Mouse (Mus musculus) CH12.LX (cell line): ENCODE measurements at regions not wholly inside any gene's neighbourhood (a gene's known extent, or its start where the extent isn't known, plus 50 kb on each side); places are given as distances from the start of the nearest gene placed in this dataset.

Experiments used
- DNase-seq: peaks from one replicate; pipeline ENCODE4 v3.0.0-alpha.2; 2013; ENCODE audit errors: extremely low read depth
- H3K27ac ChIP-seq: 2 replicates; pipeline ENCODE4 v1.5.1; 2012; ENCODE audit warnings: low read depth, mild to moderate bottlenecking, control low read depth, moderate library complexity; ENCODE audit not compliant: insufficient read depth
- H3K27me3 ChIP-seq: replicated peaks from 2 replicates; pipeline ENCODE3; 2012; ENCODE audit warnings: inconsistent platforms
- H3K36me3 ChIP-seq, 2 experiments: replicated peaks in 1 of 2; 2 replicates each; pipeline versions ENCODE3 to v1.6.1; 2012; ENCODE audit warnings: inconsistent platforms in 1 of 2, low read length in 1 of 2, mild to moderate bottlenecking in 1 of 2, mixed read lengths in 1 of 2, moderate library complexity in 1 of 2; ENCODE audit not compliant: control insufficient read depth in 1 of 2, insufficient read depth in 1 of 2
- H3K4me1 ChIP-seq, 2 experiments: 2 replicates each; pipeline ENCODE4 v1.6.1; 2012; ENCODE audit warnings: inconsistent platforms in 1 of 2, moderate library complexity in 1 of 2; ENCODE audit not compliant: insufficient read depth in 2 of 2, control insufficient read depth in 1 of 2
- H3K4me2 ChIP-seq: 2 replicates; pipeline ENCODE4 v1.6.1; 2012; ENCODE audit warnings: low read depth, mild to moderate bottlenecking, control low read depth; ENCODE audit not compliant: poor library complexity, insufficient read depth, severe bottlenecking
- H3K4me3 ChIP-seq, 3 experiments: fragments of 150-350 bp in 1 of 3; sonication (generic) in 1 of 3; replicated peaks in 1 of 3; 2 replicates each; pipeline versions ENCODE3 to v1.5.1; 2011 to 2012; ENCODE audit warnings: low read depth in 2 of 3, low read length in 2 of 3, mild to moderate bottlenecking in 2 of 3, moderate library complexity in 2 of 3, control low read depth in 1 of 3, improper control_type of control experiment in 1 of 3, inconsistent platforms in 1 of 3, mixed read lengths in 1 of 3; ENCODE audit not compliant: poor library complexity in 1 of 3
- H3K79me2 ChIP-seq: replicated peaks from 2 replicates; pipeline ENCODE4 v1.6.1; 2012; ENCODE audit warnings: mild to moderate bottlenecking, moderate library complexity; ENCODE audit not compliant: control insufficient read depth, poor library complexity, insufficient read depth, severe bottlenecking; ENCODE audit errors: extremely low read depth
- H3K9ac ChIP-seq: 2 replicates; pipeline ENCODE4 v1.6.1; 2012; ENCODE audit warnings: low read depth, mild to moderate bottlenecking, control low read depth, moderate library complexity; ENCODE audit not compliant: insufficient read depth
- H3K9me3 ChIP-seq: replicated peaks from 2 replicates; pipeline ENCODE3; 2012; ENCODE audit warnings: low read length, inconsistent platforms, mixed read lengths
- CHD1 ChIP-seq: IDR thresholded peaks from 2 replicates; pipeline ENCODE4 v1.6.1; 2012; ENCODE audit warnings: low read depth, low read length, improper control_type of control experiment, inconsistent platforms
- CHD2 ChIP-seq: IDR thresholded peaks from 2 replicates; pipeline ENCODE4 v1.6.1; 2011; ENCODE audit warnings: low read length, improper control_type of control experiment
- CTCF ChIP-seq, 2 experiments: IDR thresholded peaks in 1 of 2; conservative IDR thresholded peaks in 1 of 2; 2 replicates each; pipeline ENCODE4 v1.5.1; 2011 to 2012; ENCODE audit warnings: low read depth in 2 of 2, low read length in 2 of 2, improper control_type of control experiment in 1 of 2, inconsistent platforms in 1 of 2, mild to moderate bottlenecking in 1 of 2, moderate library complexity in 1 of 2
- EP300 ChIP-seq: IDR thresholded peaks from 2 replicates; pipeline ENCODE4 v1.6.1; 2011; ENCODE audit warnings: low read length, improper control_type of control experiment
- ETS1 ChIP-seq: conservative IDR thresholded peaks from 2 replicates; pipeline ENCODE4 v1.6.1; 2012; ENCODE audit warnings: low read depth, mild to moderate bottlenecking, inconsistent platforms, low read length, improper control_type of control experiment, moderate library complexity
- GABPA ChIP-seq: IDR thresholded peaks from 2 replicates; pipeline ENCODE4 v1.6.1; 2012; ENCODE audit warnings: low read depth, low read length, improper control_type of control experiment, inconsistent platforms; ENCODE audit not compliant: insufficient replicate concordance
- HCFC1 ChIP-seq: IDR thresholded peaks from 2 replicates; pipeline ENCODE4 v1.6.1; 2012; ENCODE audit warnings: low read depth, mild to moderate bottlenecking, inconsistent platforms, low read length, improper control_type of control experiment
- JUND ChIP-seq: conservative IDR thresholded peaks from 2 replicates; pipeline ENCODE4 v1.6.1; 2011; ENCODE audit warnings: low read depth, low read length, improper control_type of control experiment
- MAX ChIP-seq: IDR thresholded peaks from 2 replicates; pipeline ENCODE4 v1.6.1; 2011; ENCODE audit warnings: low read length, improper control_type of control experiment
- MYC ChIP-seq: IDR thresholded peaks from 2 replicates; pipeline ENCODE4 v1.6.1; 2011; ENCODE audit warnings: low read depth, mild to moderate bottlenecking, improper control_type of control experiment, low read length
- NELFE ChIP-seq: IDR thresholded peaks from 2 replicates; pipeline ENCODE4 v1.6.1; 2011; ENCODE audit warnings: low read depth, low read length, improper control_type of control experiment
- NRF1 ChIP-seq: IDR thresholded peaks from 2 replicates; pipeline ENCODE4 v1.6.1; 2014; ENCODE audit warnings: low read depth, mild to moderate bottlenecking, inconsistent platforms, low read length, improper control_type of control experiment, moderate library complexity
- PAX5 ChIP-seq: IDR thresholded peaks from 2 replicates; pipeline ENCODE4 v1.6.1; 2012; ENCODE audit warnings: low read length, inconsistent platforms, mixed read lengths
- POLR2A ChIP-seq: IDR thresholded peaks from 2 replicates; pipeline ENCODE4 v1.6.1; 2011; ENCODE audit warnings: low read depth, mild to moderate bottlenecking, improper control_type of control experiment, low read length
- RAD21 ChIP-seq: IDR thresholded peaks from 2 replicates; pipeline ENCODE4 v1.6.1; 2011; ENCODE audit warnings: low read depth, mild to moderate bottlenecking, low read length, improper control_type of control experiment, moderate library complexity
- RCOR1 ChIP-seq: conservative IDR thresholded peaks from 2 replicates; pipeline ENCODE4 v1.6.1; 2012; ENCODE audit warnings: low read depth, mild to moderate bottlenecking, inconsistent platforms, low read length, improper control_type of control experiment
- SMC3 ChIP-seq: IDR thresholded peaks from 2 replicates; pipeline ENCODE4 v1.6.1; 2011; ENCODE audit warnings: low read depth, low read length, improper control_type of control experiment
- TCF12 ChIP-seq: IDR thresholded peaks from 2 replicates; pipeline ENCODE4 v1.6.1; 2014; ENCODE audit warnings: low read depth, mild to moderate bottlenecking, inconsistent platforms, low read length, improper control_type of control experiment
- UBTF ChIP-seq: IDR thresholded peaks from 2 replicates; pipeline ENCODE4 v1.6.1; 2012; ENCODE audit warnings: low read depth, mild to moderate bottlenecking, inconsistent platforms, low read length, improper control_type of control experiment, moderate library complexity
- USF1 ChIP-seq: IDR thresholded peaks from 2 replicates; pipeline ENCODE4 v1.6.1; 2014; ENCODE audit warnings: low read depth, mild to moderate bottlenecking, inconsistent platforms, low read length, improper control_type of control experiment
- USF2 ChIP-seq: conservative IDR thresholded peaks from 2 replicates; pipeline ENCODE4 v1.6.1; 2011; ENCODE audit warnings: low read depth, low read length, improper control_type of control experiment
- ZNF384 ChIP-seq: IDR thresholded peaks from 2 replicates; pipeline ENCODE4 v1.6.1; 2012; ENCODE audit warnings: low read depth, low read length, improper control_type of control experiment, inconsistent platforms
- dilution Hi-C: fragments of 300-500 bp; cut with MboI; formaldehyde crosslinking; loops from 2 replicates; pipeline ENCODE4 v1.14.3; 2020; ENCODE audit warnings: low sequenced_read_pairs; ENCODE audit not compliant: extremely low pct_unique_long_range_greater_than_20kb, extremely low pct_ligation_motif_present
- in situ Hi-C: fragments of 300-500 bp; cut with MboI; formaldehyde crosslinking; loops from 3 replicates; pipeline ENCODE4 v1.14.3; 2019; ENCODE audit warnings: low sequenced_read_pairs, low pct_ligation_motif_present, low pct_unique_long_range_greater_than_20kb, mixed read lengths

DNA sequence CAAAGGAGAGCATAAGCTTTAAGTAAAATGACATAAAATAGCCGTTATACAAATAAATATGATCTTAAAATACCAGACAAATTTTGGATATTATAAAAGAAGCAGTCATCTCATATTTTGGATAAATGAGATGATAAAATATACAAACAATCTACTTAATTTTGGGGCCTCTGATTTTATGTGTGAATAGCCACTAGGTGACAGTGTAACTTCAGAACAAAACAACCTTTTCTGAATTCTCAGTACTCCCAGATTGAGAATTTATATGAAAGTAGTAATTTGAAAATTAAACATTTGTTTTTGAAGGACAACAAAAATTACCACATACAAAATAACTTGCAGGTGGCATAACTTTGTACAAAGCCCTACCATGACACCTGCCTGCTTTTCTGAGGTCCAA lies 216.8 kb downstream of the Cox7c start:
- no peaks in the 10 kb centered on the region for H3K79me2 ChIP-seq
- no peaks in the 10 kb centered on the region for H3K27me3 ChIP-seq
- DNase-seq = no peak
- H3K36me3 ChIP-seq = no peaks in the 10 kb centered on the region
- no peak overlapping the region for H3K4me2 ChIP-seq
- in situ Hi-C loops (no loop called here), dilution Hi-C loops (no loop called here)
- no peaks in the 10 kb centered on the region for H3K9me3 ChIP-seq
- TF ChIP-seq SMC3 (peak; percentile 44), CHD2 (no peak), RCOR1 (no peak), CHD1 (no peak), CTCF (conservative IDR thresholded peaks at IDR 0.05 in 1 of 2, IDR thresholded peaks at IDR 0.05 in 1 of 2; ENCODE audit: low read depth in 2 of 2, low read length in 2 of 2) (peak in 1 of 2 experiments; percentile 53; a peak in 2 of 4 replicates), USF1 (no peak), RAD21 (peak; percentile 68), UBTF (no peak), PAX5 (no peak), ETS1 (no peak), EP300 (no peak), MAX (no peak), ZNF384 (no peak), NELFE (no peak), GABPA (no peak), MYC (no peak), NRF1 (no peak), JUND (no peak), HCFC1 (no peak), TCF12 (no peak), POLR2A (no peak), USF2 (no peak)
- H3K4me1 ChIP-seq = no peaks in the 10 kb centered on the region
- no peak overlapping the region for H3K4me3 ChIP-seq
- H3K9ac ChIP-seq = no peak overlapping the region
- H3K27ac ChIP-seq = no peak overlapping the region
